Mouse (Mus musculus): ENCODE results near the gene Mypop.

DNA sequence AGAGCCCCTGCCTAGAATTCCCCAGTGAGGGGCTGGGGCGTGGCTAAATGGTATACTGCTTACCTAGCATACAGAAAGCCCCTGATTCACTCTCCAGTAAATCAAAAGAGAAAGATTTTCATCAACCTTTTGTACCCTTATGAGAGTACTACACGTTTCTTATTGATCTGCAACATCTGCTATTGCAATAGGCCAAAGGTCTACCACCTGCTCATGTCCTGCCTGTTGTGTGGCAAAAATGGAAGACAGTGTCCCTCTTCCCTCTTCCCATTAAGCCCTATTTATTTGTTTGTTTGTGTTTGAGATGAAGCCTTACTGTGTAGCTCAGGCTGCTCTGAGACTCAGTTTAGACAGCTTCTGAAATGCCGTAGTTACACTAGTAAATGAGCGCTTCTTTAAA, 25.0 kb downstream of the Mypop start:
- TF ChIP-seq CTCF (IDR thresholded peaks at IDR 0.05; ENCODE audit: low read depth, low read length) (no peak), POLR2A (IDR thresholded peaks at IDR 0.05; ENCODE audit: insufficient read depth, low read length) (no peak), EP300 (IDR thresholded peaks at IDR 0.05; ENCODE audit: insufficient read depth, low read depth, low read length) (no peak)
